Mouse (Mus musculus) limb, embryonic 14.5 days (tissue): Measurements from ENCODE around the gene Gm10392. TPM values are rescaled to one million over a fixed set of nuclear protein-coding genes. Genes with fewer than 3 reads are reported as not detected.

Experiments used
- ATAC-seq: fragments of 200-750 bp; cut with Nextera tagmentation; 2 replicates; pipeline ENCODE4 v1.8.0; 2017; ENCODE audit warnings: low read depth, moderate number of reproducible peaks, moderate TSS enrichment; ENCODE audit not compliant: low FRiP score
- DNase-seq: peaks from one replicate; pipeline ENCODE4 v3.0.0-alpha.2; 2015; ENCODE audit warnings: low spot score
- H3K27ac ChIP-seq: fragments of 300-500 bp; sonication (generic); replicated peaks from 2 replicates; pipeline ENCODE4 v1.5.1; 2014; ENCODE audit warnings: low read depth, mild to moderate bottlenecking, low read length, moderate library complexity, mixed read lengths
- H3K27me3 ChIP-seq: fragments of 300-500 bp; sonication (generic); 2 replicates; pipeline ENCODE4 v1.6.1; 2014; ENCODE audit warnings: low read length, mixed read lengths; ENCODE audit not compliant: control insufficient read depth, insufficient read depth
- H3K36me3 ChIP-seq: fragments of 300-500 bp; sonication (generic); 2 replicates; pipeline ENCODE4 v1.6.1; 2014; ENCODE audit warnings: mild to moderate bottlenecking, low read length, moderate library complexity, mixed read lengths; ENCODE audit not compliant: control insufficient read depth, insufficient read depth
- H3K4me1 ChIP-seq: fragments of 300-500 bp; sonication (generic); 2 replicates; pipeline ENCODE4 v1.6.1; 2014; ENCODE audit warnings: antibody characterized with exemption, low read length, mixed read lengths; ENCODE audit not compliant: control insufficient read depth, insufficient read depth
- H3K4me2 ChIP-seq: fragments of 300-500 bp; sonication (generic); replicated peaks from 2 replicates; pipeline ENCODE4 v1.6.1; 2014; ENCODE audit warnings: low read depth, mild to moderate bottlenecking, low read length, moderate library complexity; ENCODE audit not compliant: severe bottlenecking
- H3K4me3 ChIP-seq: fragments of 300-500 bp; sonication (generic); replicated peaks from 2 replicates; pipeline ENCODE4 v1.5.1; 2014; ENCODE audit warnings: low read length
- H3K9ac ChIP-seq: fragments of 300-500 bp; sonication (generic); 2 replicates; pipeline ENCODE4 v1.6.1; 2014; ENCODE audit warnings: mild to moderate bottlenecking, low read depth, low read length, moderate library complexity; ENCODE audit not compliant: severe bottlenecking
- H3K9me3 ChIP-seq: fragments of 300-500 bp; sonication (generic); 2 replicates; pipeline ENCODE4 v1.6.1; 2016; ENCODE audit warnings: low read length; ENCODE audit not compliant: control insufficient read depth
- POLR2A ChIP-seq: fragments of 200-500 bp; IDR thresholded peaks from 2 replicates; pipeline ENCODE4 v1.8.0; 2012; ENCODE audit warnings: inconsistent platforms, mild to moderate bottlenecking, moderate library complexity, borderline replicate concordance; ENCODE audit not compliant: insufficient read depth, insufficient read length; ENCODE audit errors: extremely low read depth
- WGBS: fragments of 180-500 bp; shearing (Covaris S2); extraction: QIAGEN DNeasy Blood & Tissue Kit; methylation state at CpG from one replicate; pipeline ENCODE4 v1.1.7; 2014; 5-methylcytosine and 5-hydroxymethylcytosine counted together
- polyA plus RNA-seq, 2 experiments: library from polyadenylated mRNA; depleted of rRNA in 1 of 2; stranded (reverse) in 1 of 2; unstranded in 1 of 2; fragments of >200 nt; fragmentation: Nextera tagmentation in 1 of 2; extraction: Ambion mirVana in 1 of 2; gene quantifications; 2 replicates each; pipeline versions ENCODE4 v1.2.1 to v1.2.3; 2012 to 2014

The Gm10392 gene
- polyA plus RNA-seq, 2 experiments = 0.12 TPM; not detected in 1

GRCm38 (mm10) chr11:77515637-77516552 is 3.1 kb downstream of the Gm10392 start, which contains the start of gene Trp53i13:
TSS of gene Trp53i13 (minus strand) at chr11:77515980.
- DNase-seq (no peak), ATAC-seq (no peak)
- H3K4me3 ChIP-seq = peak within 1 kb of the TSS; percentile 58
- TF ChIP-seq POLR2A = no peak
- H3K27me3 ChIP-seq = peaks cover 27% of the 10 kb centered on the region
- WGBS = 10% methylated on average over 39 of the region's 39 CpGs
- peaks cover 31% of the 10 kb centered on the region for H3K4me1 ChIP-seq
- peak within 1 kb of the TSS; percentile 96 for H3K4me2 ChIP-seq
- H3K9ac ChIP-seq = peak within 1 kb of the TSS; percentile 49
- H3K27ac ChIP-seq = no peak within 1 kb of the TSS
- no peaks in the 10 kb centered on the region; the same call in 1 of the 2 replicates for H3K36me3 ChIP-seq
- H3K9me3 ChIP-seq = no peaks in the 10 kb centered on the region

DNA sequence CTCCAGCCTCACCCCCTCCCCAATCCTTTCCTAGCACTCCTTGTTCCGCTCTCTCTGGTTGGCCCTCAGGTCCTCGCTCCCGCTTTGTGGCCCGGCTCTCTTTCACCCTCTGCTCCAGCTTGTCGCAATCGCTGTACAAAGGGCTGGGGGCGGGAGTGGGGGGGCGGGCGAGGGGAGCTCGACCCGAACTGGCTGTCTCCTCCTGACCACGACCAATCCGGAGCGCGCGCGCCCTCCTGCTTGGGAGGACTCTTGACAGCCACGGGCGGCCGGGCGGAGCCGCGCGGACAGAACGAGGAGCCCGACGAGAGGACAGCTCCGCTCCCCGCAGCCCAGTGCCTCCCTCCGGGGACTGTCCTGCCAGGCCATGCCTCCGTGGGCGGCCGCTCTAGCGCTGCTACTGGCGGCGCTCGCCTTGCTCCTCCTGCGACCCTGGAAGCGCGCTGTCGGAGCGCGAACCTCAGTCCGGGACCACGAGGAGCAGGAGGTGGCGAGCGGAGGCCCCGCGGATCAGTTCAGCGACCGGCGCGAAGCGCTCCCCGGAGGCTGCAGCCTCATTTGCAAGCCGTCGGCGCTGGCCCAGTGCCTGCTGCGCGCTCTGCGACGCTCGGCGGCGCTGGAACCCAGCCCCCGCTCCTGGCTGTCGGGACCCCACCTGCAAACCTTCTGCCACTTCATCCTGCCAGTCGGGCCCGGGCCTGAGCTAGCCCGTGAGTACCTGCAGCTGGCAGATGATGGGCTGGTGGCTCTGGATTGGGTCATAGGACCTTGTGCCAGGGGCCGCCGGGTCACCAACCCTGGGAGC is 4.0 kb downstream of the Gm10392 start, which contains the start of gene Abhd15:
Gene Abhd15, plus strand, starts transcription at position 290 of the 805 bp plus-strand sequence.
- peaks cover 31% of the 10 kb centered on the region for H3K4me1 ChIP-seq
- ATAC-seq = peak; percentile 42

GRCm38 (mm10) chr11:77514281-77514831 is 4.6 kb downstream of the Gm10392 start:
- H3K9me3 ChIP-seq = no peaks in the 10 kb centered on the region
- H3K9ac ChIP-seq = peak overlapping the region; percentile 49; the same call in 1 of the 2 replicates
- no peak overlapping the region for H3K27ac ChIP-seq
- peaks cover 14% of the 10 kb centered on the region for H3K36me3 ChIP-seq
- peaks cover 27% of the 10 kb centered on the region for H3K27me3 ChIP-seq
- peak overlapping the region; percentile 58 for H3K4me3 ChIP-seq
- ATAC-seq (no peak), DNase-seq (no peak)
- H3K4me2 ChIP-seq = peak overlapping the region; percentile 96
- TF ChIP-seq POLR2A = no peak
- peaks cover 31% of the 10 kb centered on the region for H3K4me1 ChIP-seq
- WGBS = 12% methylated on average over 19 of the region's 19 CpGs

More for the DNA sequence above, 4.0 kb downstream of the Gm10392 start, which contains the start of gene Abhd15:
- Histone ChIP-seq H3K27me3 (peaks cover 27% of the 10 kb centered on the region), H3K27ac (no peak within 1 kb of the TSS), H3K36me3 (peaks cover 8% of the 10 kb centered on the region; the same call in 1 of the 2 replicates), H3K9ac (peak within 1 kb of the TSS; percentile 49), H3K9me3 (no peaks in the 10 kb centered on the region), H3K4me3 (peak within 1 kb of the TSS; percentile 58), H3K4me2 (peak within 1 kb of the TSS; percentile 96)
- WGBS = under 1% methylated on average over 34 of the region's 72 CpGs
- TF ChIP-seq POLR2A = no peak
- peak; percentile 66 for DNase-seq

DNA sequence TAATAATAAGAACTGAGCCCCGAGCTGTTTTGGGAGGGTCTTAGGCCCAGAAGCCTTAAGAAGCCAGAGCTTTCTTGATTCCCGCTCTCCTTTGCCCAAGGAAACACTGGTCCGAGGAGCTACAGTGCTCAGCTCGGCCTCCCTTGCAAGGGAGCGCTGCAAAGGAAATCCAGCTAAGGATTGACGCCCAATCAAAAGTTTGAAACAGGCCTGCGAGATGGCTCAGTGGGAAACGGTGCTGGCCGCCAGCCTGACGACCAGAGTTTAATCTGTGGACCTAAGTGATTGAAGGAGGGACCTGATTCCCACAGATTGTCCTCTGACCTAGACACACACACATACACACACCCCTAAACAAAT is 5.2 kb downstream of the Gm10392 start:
- peak overlapping the region; percentile 96 for H3K4me2 ChIP-seq
- DNase-seq (no peak), ATAC-seq (peak; percentile 12; the same call in 1 of the 2 replicates)
- no peak for TF ChIP-seq POLR2A
- 8% methylated on average over 10 of the region's 10 CpGs for WGBS
- peaks cover 34% of the 10 kb centered on the region for H3K4me1 ChIP-seq
- H3K27me3 ChIP-seq = peaks cover 27% of the 10 kb centered on the region
- H3K27ac ChIP-seq = 0 out of 2 replicates have a peak overlapping the region, but pooled peaks have one; percentile 41
- H3K36me3 ChIP-seq = peaks cover 20% of the 10 kb centered on the region
- peak overlapping the region; percentile 53 for H3K9ac ChIP-seq
- peak overlapping the region; percentile 58 for H3K4me3 ChIP-seq
- H3K9me3 ChIP-seq = no peaks in the 10 kb centered on the region
